Mouse (Mus musculus): ENCODE data around the gene Usp37.
"Not testable (repeated sequence)": the region's sequence is repeated elsewhere in the genome, so short reads cannot be mapped to it uniquely, and the experiment has no call there.

Gene Usp37

DNA sequence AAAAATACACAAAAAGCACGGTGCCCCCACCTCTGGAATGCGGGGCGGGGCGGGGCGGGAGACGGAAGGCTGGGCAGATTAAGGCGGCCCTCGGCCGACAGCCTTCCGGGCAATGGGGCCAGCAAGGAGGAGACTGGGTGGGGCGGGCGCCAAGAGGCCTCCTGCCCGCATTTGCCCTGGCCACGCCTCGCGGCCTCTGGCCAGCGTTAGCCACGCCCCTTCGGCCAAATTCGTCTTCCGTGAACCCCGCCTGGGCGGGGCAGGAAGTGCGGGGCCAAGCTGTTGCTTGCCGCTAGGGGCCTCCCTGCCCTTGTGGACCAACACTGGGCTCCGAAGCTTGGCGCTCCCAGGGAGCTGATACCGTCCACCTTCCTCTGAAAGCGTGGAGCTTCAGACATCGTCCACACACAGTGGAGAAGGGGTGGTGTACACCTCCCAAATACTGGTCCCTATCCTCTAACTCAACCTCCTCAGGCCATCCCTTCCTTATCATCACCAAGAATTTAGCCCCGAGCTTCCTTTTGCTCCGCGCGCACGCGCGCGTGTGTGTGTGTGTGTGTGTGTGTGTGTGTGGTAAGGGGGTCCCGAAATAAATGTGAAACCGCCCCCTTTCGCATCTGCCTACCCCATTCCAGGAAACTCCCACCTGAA, 146.7 kb downstream of the Usp37 start:
- peak; percentile 99 for DNase-seq (ENCODE audit: low spot score)

GRCm38 (mm10) chr1:74396456-74397222, 147.4 kb downstream of the Usp37 start:
- DNase-seq (ENCODE audit: low spot score) = not testable (repeated sequence)

- no peak for DNase-seq (ENCODE audit: low spot score)
These were observed 148.8 kb downstream of the Usp37 start for GRCm38 (mm10) chr1:74395290-74395689.

DNA sequence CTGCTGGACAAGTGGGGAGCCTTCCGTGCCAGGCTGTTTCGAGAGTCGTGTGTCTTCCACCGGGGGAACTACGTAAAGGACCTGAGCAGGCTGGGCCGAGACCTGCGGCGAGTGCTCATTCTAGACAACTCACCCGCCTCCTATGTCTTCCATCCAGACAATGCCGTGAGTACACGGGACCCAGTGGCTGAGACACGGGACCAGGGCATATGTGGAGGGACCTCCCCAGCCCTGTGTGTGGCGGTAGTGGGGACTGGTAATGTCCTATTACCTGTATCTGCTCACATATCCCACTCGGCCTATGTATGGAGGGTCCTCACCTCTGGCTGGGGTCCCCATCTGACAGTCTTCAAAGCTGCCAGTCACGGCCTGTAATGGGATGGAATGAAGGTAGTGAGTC, 149.2 kb downstream of the Usp37 start:
- DNase-seq (ENCODE audit: low spot score) = no peak

DNA sequence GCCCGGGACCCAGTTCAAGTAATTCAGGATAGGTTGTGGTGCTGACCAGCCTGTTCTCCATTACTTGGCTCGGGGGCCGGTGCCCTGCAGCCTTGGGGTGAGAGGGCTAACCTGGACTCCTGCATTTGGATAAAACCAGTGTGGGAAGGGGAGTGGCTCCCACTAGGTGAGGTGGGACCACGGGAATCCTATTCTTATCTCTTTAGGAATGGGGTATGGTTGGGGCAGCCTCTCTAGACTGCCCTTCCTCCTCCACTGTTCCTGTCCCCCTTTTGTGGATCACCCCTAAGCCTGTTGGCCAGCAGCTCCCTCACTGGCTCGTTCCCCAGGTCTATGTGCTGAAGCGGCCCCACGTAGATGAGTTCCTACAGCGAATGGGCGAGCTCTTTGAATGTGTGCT, 149.8 kb downstream of the Usp37 start:
- DNase-seq (ENCODE audit: low spot score) = no peak

DNA sequence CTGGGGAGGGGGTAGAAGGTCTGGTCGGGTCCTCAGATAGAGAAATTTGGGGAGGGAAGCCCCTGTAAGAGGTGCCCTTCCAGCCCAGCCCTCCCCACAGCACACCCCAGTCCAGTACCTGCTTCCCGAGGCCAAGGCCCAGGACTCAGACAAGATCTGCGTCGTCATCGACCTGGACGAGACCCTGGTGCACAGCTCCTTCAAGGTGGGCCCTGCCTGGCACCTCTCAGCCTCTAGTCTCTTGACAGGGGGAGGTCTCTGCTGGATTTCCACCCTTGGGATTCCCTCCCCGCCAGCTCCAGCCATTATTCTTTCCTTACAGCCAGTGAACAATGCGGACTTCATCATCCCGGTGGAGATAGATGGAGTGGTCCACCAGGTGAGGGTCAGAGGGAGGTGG, 150.4 kb downstream of the Usp37 start:
- DNase-seq (ENCODE audit: low spot score) = no peak

GRCm38 (mm10) chr1:74393010-74393409, 151.1 kb downstream of the Usp37 start:
- no peak for DNase-seq (ENCODE audit: low spot score)

DNA sequence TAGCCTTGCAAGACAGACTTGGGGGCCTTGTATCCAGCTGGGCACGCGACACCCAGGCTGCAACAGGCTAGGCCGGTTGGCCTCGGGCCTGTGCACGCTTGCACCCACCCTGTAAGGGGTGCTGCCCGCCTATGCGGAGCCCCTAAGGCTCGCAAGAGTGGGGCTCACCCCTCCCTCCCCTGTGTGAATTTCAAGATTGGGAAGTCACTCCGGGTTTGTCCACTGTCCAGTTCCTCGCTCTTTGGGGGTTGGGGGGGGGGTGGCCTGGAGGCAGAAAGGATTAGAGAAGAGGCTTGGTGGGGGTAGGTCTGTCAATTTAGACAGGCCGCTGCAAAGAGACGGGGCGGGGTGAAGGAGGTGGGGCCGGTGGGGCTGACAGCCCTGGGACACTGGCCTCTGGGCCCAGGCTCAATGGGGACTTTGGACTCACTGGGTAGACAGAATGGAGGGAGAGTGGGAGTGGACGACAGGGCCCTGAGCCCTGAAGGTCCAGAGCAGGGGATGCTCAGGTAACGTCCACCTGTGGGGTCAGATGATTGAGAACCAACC, 151.6 kb downstream of the Usp37 start:
- DNase-seq (ENCODE audit: low spot score) = peak; percentile 53

GRCm38 (mm10) chr1:74391844-74392441, 152.1 kb downstream of the Usp37 start:
- peak; percentile 66 for DNase-seq (ENCODE audit: low spot score)

DNA sequence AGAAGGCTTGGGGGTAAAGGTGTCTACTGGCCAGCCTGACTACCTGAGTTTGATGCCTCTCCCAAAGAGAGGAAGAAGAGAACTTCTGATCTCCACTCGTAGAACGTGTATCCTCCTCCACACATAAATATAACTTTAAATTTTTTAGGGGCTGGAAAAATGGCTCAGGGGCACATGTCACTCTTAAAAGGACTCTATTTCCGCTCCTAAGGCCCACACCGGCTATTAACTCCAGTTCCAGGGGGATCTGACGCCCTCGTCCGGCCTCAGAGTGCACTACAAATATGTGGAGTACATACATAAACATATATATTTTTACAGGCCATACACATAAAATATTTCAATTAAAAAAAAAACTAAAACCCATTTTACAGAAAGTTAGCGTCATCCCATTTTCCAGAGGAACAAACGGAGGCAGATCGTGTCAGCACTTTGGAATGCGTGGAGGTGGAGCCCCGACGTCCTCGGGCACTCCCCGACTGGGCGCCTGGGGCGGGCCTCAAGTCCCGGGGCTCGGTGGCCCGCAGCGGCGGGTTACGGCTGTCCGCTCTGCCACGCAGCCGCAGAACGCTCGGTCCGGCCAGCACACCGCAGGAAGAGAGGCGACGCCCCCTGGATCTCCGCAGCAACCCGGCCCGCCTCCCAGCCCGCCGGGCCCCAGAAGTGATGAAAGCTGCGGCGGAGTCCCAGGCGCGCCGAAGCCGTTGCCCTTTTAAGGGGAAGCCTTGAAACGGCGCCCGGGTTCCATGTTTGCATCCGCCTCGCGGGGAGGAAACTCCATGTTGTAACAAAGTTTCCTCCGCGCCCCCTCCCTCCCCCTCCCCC, 152.9 kb downstream of the Usp37 start, which contains the start of gene Ctdsp1:
Ctdsp1 (plus strand) TSS at position 586 of the 825 bp plus-strand sequence.
- peak; percentile 98 for DNase-seq (ENCODE audit: low spot score)

GRCm38 (mm10) chr1:74390287-74390906, 153.7 kb downstream of the Usp37 start:
- peak; percentile 79 for DNase-seq (ENCODE audit: low spot score)

GRCm38 (mm10) chr1:74389831-74390286, 154.2 kb downstream of the Usp37 start:
- DNase-seq (ENCODE audit: low spot score) = peak; percentile 57

- DNase-seq (ENCODE audit: low spot score) = no peak
These were observed 155.6 kb downstream of the Usp37 start for GRCm38 (mm10) chr1:74388398-74388920.

- DNase-seq (ENCODE audit: low spot score) = no peak
These were observed 156.6 kb downstream of the Usp37 start for GRCm38 (mm10) chr1:74387386-74387988.

DNA sequence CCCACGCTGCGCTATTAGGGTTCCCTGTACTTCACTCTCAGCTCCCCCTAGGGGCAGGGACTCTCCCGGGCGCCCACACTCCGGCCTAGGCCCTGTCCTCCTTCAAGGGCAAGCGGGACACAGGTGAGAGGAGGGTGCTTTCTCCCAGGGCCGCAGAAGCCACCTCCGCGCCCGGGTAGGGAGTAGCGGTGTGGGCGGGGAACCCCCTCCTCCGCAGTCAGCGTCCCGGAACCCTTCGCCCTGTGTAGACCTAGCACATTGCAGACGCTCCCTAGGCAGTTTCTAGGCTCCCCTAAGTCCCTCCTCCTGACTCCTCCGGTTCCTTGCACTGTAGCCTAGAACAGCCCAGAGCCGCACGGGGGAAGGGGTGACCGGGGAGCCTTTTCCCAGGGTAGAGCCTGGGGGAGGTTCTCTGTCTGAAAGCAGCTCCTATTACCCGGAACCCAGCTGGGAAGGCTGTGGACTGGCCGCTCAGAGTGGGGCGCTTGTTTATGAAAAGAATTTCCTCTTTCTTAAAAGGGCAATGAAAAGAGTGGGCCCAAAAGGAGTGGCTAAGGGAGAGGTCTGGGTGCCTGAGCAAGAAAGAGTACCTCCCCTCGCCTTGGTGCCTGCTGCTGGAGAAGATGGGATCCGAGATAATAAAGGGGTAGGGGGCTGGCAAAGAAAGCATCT, 157.2 kb downstream of the Usp37 start:
- peak; percentile 97 for DNase-seq (ENCODE audit: low spot score)

- DNase-seq (ENCODE audit: low spot score) = no peak
These were observed 157.7 kb downstream of the Usp37 start for GRCm38 (mm10) chr1:74386363-74386713.

DNA sequence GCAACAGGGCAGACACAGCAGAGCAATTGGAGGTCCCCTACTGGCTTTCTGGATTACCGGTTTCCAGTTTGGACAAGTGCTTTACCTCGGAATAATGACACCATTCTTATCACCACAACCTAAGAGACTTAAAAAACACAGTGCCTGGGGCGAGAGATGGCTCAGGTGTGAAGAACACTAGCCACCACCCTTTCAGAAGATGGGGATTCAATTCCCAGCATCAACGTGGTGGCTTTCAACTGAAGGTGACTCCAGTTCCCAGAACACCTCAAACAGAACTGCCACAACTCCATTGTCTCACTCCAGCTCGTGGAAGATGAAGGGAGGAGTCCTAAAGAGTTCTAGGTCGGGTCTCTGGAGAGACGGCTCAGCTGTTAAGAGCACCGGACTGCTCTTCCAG, 158.6 kb downstream of the Usp37 start:
- no peak for DNase-seq (ENCODE audit: low spot score)

All from embryo, embryonic 10.5 days (tissue).